Mouse (Mus musculus) testis, adult 2 months (tissue): Measurements from ENCODE around the gene Ugt1a7c.
"Not testable (repeated sequence)": the region's sequence is repeated elsewhere in the genome, so short reads cannot be mapped to it uniquely, and the experiment has no call there.

Experiments used
- CTCF ChIP-seq: fragments of 200-500 bp; IDR thresholded peaks from 2 replicates; pipeline ENCODE4 v1.5.1; 2012; ENCODE audit warnings: low read depth, mild to moderate bottlenecking, inconsistent platforms, low read length, moderate library complexity; ENCODE audit not compliant: control insufficient read depth, insufficient read depth, insufficient replicate concordance
- POLR2A ChIP-seq: fragments of 200-500 bp; IDR thresholded peaks from 2 replicates; pipeline ENCODE4 v1.6.1; 2012; ENCODE audit warnings: low read depth, mild to moderate bottlenecking, inconsistent platforms, low read length, moderate library complexity; ENCODE audit not compliant: control insufficient read depth

DNA sequence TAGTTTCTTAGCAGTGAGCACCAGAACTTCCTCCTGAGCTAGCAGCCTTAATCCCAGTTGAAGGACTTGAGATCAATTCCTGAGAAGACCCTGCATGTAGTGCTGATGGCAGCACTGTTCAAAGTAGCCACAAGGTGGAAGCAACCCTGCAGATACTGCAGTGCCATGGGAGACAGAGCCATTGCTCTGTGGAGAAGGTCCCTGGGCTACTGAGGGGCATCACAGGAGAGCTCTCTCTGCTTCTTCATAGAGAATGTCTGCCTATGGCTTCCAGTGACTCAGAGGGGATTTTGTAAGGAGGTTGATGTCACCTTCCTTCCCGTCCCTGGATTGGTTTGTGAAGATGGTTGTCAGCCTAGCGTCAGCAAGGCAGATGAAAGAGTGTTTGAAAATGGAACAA lies 55.3 kb downstream of the Ugt1a7c start:
- TF ChIP-seq CTCF, POLR2A: not testable (repeated sequence)
